Mouse (Mus musculus): ENCODE measurements around the gene Mfap3.

Gene Mfap3
- long read RNA-seq, experiment 1, full-length matches to known transcripts: 21 of 25 reads
- long read RNA-seq, experiment 1, partial matches to known transcripts: 2 of 25 reads
- long read RNA-seq, experiment 1, other reads (novel, unspliced or antisense): 2 of 25 reads
- long read RNA-seq, experiment 2, full-length matches to known transcripts: 22 of 28 reads
- long read RNA-seq, experiment 2, partial matches to known transcripts: 3 of 28 reads
- long read RNA-seq, experiment 2, other reads (novel, unspliced or antisense): 3 of 28 reads

- intact Hi-C loops (cut with DNase I): no loop called here
Observed at GRCm38 (mm10) chr11:57518091-57518750, at the start of gene Mfap3, which contains the start of gene Fam114a2. Gene Mfap3 (plus strand): TSS chr11:57518664. Gene Fam114a2 (minus strand): TSS chr11:57518617.

- intact Hi-C loops (cut with DNase I): loop anchor here (5.0 to 10.0 kb wide), 2 partner anchors 1244 to 1336 kb away; no protein-coding TSS in a partner anchor
Observed at GRCm38 (mm10) chr11:57468706-57469105, 49.8 kb upstream of the Mfap3 start.

DNA sequence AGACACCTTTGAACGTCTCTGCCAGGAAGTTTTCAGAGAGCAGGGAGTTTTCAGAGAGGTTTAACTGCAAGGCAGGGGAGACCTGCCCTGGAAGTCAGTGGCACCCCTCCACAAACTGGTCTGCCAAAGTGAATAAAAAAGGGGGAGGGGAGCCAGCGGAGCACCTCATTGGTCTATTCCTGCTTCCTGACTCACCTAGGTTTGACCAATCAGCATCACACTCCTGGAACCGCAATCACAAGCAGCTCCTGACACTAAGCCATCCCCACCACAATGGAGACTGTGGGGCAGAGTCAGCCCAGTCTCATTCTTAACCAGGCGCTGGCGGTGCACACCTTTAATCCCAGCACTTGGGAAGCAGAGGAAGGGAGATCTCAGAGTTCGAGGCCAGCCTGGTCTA lies 48.4 kb upstream of the Mfap3 start:
- intact Hi-C loops (cut with DNase I): no loop called here

DNA sequence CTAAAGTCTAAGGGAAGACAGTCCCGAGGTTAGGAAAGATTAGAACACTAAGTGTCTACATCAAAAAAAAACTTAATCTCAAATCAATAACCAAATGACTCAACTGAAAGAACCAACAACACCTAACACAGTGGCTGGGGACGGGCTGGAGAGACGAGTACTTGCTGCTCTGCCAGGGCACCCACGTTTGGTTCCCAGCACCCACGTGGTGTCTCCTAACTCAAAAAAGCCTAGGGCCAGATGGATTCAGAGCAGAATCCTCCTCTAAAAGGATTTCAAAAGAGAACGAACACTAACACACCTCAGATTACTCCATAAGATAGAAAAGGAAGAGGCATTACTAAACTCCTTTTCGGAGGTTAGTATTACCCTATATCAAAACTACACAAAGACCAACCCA lies 47.5 kb upstream of the Mfap3 start:
- intact Hi-C loops (cut with DNase I): no loop called here

- intact Hi-C loops (cut with DNase I): no loop called here
Observed at GRCm38 (mm10) chr11:57474296-57474941, 44.0 kb upstream of the Mfap3 start.

GRCm38 (mm10) chr11:57475119-57475518 lies 43.3 kb upstream of the Mfap3 start:
- intact Hi-C loops (cut with DNase I): loop anchor here (5.0 kb wide), 1 partner anchor 302 kb away; no protein-coding TSS in a partner anchor

DNA sequence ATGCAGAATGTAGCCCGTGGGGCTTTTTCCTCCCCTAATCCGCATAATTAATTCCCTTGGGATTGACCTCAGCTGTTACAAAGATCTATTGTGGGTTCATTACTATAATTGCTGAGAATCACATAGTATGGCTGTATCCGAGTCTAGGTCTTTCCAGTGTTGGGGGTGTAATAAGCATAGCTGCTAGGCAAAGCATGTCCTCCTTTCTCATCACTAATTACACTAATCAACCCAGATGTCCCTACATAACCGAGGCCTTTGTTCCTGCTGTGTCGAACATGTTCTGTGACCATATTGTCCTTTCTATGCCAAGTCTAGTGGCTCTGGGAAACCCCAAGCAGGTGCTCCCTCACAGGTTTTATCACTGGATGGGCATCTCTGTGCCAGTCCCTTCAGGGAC lies 40.4 kb upstream of the Mfap3 start:
- intact Hi-C loops (cut with DNase I): loop anchor here (5.0 kb wide), 1 partner anchor 299 kb away; no protein-coding TSS in a partner anchor

DNA sequence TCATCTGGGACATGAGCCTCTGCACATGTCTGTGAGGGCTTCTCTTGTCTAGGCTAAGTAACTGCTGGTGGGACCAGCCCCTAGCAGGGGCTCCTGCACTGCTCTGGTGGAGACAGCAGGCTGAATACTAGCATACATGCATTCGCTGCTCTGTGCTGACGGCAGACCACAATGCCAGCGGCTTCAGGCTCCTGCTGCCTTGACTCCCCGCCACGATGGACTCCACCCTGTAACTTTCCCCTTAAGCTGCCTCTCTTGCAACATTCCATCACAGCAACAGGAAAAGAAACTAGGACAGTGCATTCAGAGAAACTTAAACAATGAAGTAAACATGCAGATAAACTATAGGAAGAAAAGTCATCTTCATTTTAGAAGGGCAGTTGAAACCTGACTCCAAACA lies 30.0 kb upstream of the Mfap3 start:
- intact Hi-C loops (cut with DNase I): no loop called here

DNA sequence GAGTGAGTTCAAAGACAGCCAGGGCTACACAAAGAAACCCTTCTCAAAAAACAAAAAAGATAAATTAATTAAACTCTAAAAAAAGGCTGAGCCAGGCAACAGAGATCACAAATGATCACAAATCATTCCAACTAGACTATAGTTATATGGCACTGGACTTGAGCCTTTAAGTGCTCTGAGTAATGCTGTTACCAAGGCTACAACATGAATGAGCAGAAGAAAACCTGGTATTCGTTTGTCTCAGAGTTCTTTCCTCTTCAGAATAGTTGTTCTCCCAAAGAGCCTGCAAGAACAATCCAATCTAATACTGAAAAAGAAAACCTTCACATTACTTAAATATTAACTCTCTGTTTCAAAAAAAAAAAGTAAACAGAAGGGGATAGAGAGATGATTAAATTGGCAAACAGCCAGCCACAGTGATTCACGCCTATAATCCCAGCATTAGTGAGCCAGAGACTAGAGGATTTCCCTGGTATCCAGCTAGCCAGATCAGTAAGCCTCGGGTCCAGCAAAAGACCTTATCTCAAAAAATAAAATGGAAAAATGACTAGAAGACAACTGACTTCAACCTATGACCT lies 21.9 kb upstream of the Mfap3 start:
- intact Hi-C loops (cut with DNase I): no loop called here

- intact Hi-C loops (cut with DNase I): no loop called here
Observed at GRCm38 (mm10) chr11:57497701-57498100, 20.8 kb upstream of the Mfap3 start.

DNA sequence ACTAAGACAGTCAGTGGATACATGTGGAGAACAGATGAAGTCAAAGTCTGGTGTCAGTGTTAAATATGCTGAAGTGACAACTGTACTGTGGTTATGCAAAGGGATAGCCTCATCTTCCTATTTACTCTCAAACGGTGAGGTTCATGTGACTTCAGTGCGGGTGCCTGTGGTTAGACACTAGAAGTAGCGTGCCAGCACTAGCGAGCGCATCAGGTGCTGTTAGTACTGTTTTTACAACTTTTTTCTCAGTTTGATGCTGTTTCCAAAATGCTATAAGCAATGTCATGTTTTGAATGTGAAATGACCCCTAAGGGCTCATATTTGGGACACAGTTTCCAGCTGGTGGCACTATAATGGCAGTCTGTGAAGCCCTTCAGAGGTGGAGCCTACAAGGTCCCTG lies 20.2 kb upstream of the Mfap3 start:
- intact Hi-C loops (cut with DNase I): no loop called here

GRCm38 (mm10) chr11:57503155-57503554 lies 15.3 kb upstream of the Mfap3 start:
- intact Hi-C loops (cut with DNase I): no loop called here

DNA sequence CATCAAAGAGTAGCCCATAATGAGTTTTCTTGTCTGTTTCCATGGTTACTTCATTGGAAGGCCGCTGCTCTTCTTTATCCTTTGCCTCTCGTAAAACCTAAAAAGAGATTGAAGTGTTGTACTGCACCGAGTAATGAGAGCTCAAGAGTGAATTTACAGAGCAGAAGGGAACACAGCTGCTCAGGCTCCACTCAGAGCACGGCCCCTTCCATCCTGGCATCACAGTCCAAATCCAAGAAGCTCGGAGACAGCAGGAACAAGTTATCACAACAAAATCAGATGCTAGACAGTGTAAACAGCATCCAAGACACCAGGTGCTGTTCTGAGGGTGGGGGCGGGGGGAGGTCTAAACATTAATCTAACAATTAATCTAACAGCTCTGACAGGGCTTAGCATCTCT lies 11.6 kb upstream of the Mfap3 start:
- intact Hi-C loops (cut with DNase I): no loop called here

- intact Hi-C loops (cut with DNase I): no loop called here
Observed at GRCm38 (mm10) chr11:57515218-57515617, 3.2 kb upstream of the Mfap3 start.

DNA sequence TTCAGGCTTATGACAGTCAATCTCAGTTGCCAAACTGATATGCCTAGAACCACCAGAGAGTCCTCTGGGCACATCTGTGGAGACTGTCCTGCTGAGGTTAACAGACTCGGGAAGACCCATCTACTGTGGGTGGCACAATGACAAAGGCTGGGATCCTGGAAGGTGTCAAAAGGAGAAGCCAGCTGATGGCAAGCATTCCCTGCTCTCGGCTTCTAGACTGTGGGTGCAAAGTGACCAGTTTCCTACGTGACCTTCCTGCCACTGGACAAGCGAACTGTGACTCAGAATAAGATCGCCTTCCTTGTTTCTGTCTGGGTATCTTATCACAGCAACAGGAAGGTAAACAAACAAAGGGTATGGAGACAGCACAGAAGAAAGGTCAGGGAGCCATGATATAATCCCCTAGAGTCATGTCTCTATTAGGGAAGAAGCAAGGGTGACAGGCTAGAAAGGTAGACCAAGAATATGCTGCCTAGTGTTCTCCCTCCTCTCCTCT lies 1.5 kb upstream of the Mfap3 start:
- intact Hi-C loops (cut with DNase I): no loop called here

- intact Hi-C loops (cut with DNase I): no loop called here
Observed at GRCm38 (mm10) chr11:57518751-57519148, 286 bp downstream of the Mfap3 start.

DNA sequence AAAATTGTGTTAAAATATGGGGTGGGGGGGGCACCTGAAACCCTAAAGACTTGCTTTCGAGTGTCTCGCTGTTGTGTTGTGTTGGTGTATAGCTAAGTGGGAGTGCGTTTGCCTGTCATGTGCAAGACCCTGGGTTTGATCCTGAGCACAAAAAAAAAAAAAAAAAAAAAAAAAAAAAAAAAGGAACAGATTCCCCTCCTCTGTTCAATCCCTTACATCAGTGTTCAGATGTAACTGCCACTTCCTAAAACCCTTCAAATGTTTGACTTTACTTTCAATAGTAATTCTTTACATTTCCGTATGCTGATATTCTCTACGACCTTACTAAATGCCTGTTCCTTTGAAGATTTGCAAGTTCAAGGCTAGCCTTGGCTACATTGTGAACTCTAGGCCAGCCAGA lies 840 bp downstream of the Mfap3 start:
- intact Hi-C loops (cut with DNase I): no loop called here

- intact Hi-C loops (cut with DNase I): no loop called here
Observed at GRCm38 (mm10) chr11:57521206-57521605, 2.7 kb downstream of the Mfap3 start.

- intact Hi-C loops (cut with DNase I): no loop called here
Observed at GRCm38 (mm10) chr11:57522046-57522445, 3.6 kb downstream of the Mfap3 start.

- intact Hi-C loops (cut with DNase I): no loop called here
Observed at GRCm38 (mm10) chr11:57523418-57523817, 5.0 kb downstream of the Mfap3 start.

DNA sequence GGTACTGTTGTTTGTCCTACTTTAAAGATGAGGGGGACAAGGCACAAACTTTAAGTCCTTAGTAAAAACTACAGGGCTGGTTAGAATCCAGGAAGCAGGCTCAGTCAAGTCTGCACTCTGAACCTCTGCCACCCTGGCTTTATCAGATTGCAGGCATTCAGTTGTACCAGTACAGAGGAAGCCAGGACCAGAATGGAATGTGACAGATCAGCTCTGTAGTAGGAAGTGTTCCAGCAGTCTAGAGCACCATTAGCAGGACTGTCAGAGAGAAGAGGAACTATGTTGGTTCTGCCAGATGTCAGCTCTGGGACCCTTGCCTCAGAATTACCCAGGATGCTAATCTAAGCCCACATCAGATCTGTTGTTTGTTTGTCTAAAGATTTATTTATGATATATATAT lies 6.1 kb downstream of the Mfap3 start:
- intact Hi-C loops (cut with DNase I): no loop called here

DNA sequence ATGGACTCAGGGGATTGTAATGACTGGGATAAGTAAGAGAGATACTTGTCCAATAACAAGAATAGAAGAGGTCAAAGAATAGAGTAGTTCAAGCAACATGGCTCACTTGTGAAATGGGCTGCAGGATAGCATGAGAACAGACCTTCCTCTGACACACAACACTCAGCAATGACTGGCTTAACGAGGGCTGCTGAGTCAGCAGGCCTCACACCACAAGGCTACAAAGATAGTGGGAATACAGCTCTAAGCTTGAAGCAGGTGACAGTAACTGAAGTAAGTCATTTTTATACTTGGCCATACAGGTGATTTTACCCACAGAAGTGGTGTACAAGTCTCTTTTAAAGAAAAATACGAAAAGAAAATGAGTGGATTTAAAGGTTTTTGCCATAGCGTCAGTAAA lies 7.4 kb downstream of the Mfap3 start:
- intact Hi-C loops (cut with DNase I): no loop called here
